Mouse (Mus musculus): ENCODE data around the gene Zmynd8.

DNA sequence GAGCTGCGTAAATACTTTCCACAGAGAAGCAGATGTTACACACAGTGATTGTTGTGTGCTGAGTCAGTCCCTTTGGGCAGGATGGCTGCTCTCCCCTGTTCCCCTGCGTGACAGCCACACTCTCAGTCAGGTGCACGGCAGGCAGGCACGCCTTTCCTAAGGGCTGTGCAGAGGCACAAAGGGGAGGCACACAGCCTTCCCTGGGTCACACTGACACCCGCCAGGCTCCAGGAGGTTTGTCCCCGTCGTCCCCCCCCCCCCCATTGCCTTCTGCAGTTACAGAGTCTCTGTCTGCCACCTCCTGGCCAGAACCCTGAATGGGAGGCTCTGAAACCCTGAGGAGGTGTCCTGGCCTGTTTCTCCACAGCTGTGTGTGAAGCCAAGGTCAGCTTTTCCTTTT lies 147.7 kb downstream of the Zmynd8 start:
- peak; percentile 43 for TF ChIP-seq CTCF (IDR thresholded peaks at IDR 0.05; ENCODE audit: low read depth, low read length)
- no peak for TF ChIP-seq POLR2A (IDR thresholded peaks at IDR 0.05; ENCODE audit: insufficient read depth, low read length)
